Mouse (Mus musculus): Measurements from ENCODE around the gene Gm8068. TPM values are rescaled to one million over a fixed set of nuclear protein-coding genes. Genes with fewer than 3 reads are reported as not detected.

Gm8068 gene
- total and polyA plus RNA-seq, 3 experiments = not detected

Other genes starting within 250 kb of the Gm8068 start
- not detected in 2 replicates for gene Gm7954, start 248.4 kb downstream of the Gm8068 start, total RNA-seq (2012; rRNA removed)
- gene Gm7954, start 248.4 kb downstream of the Gm8068 start, total RNA-seq (2014; rRNA removed) = not detected in 2 replicates
- not detected in 2 replicates for gene Gm7954, start 248.4 kb downstream of the Gm8068 start, polyA plus RNA-seq (2012; ENCODE audit: insufficient read length, low read depth)
- not detected in 2 replicates for gene Gm3486, start 212.4 kb downstream of the Gm8068 start, total RNA-seq (2012; rRNA removed)
- gene Gm3486, start 212.4 kb downstream of the Gm8068 start, total RNA-seq (2014; rRNA removed) = not detected in 2 replicates
- gene Gm3486, start 212.4 kb downstream of the Gm8068 start, polyA plus RNA-seq (2012; ENCODE audit: insufficient read length, low read depth) = not detected in 2 replicates
- not detected in 2 replicates for gene Gm7970, start 146.3 kb downstream of the Gm8068 start, total RNA-seq (2012; rRNA removed)
- not detected in 2 replicates for gene Gm7970, start 146.3 kb downstream of the Gm8068 start, total RNA-seq (2014; rRNA removed)
- gene Gm7970, start 146.3 kb downstream of the Gm8068 start, polyA plus RNA-seq (2012; ENCODE audit: insufficient read length, low read depth) = not detected in 2 replicates
- not detected in 2 replicates for gene 1700049E17Rik2, start 128.7 kb downstream of the Gm8068 start, total RNA-seq (2012; rRNA removed)
- gene 1700049E17Rik2, start 128.7 kb downstream of the Gm8068 start, total RNA-seq (2014; rRNA removed) = not detected in 2 replicates
- not detected in 2 replicates for gene 1700049E17Rik2, start 128.7 kb downstream of the Gm8068 start, polyA plus RNA-seq (2012; ENCODE audit: insufficient read length, low read depth)
- gene Gm3072, start 77.3 kb downstream of the Gm8068 start, total RNA-seq (2012; rRNA removed) = not detected in 2 replicates
- gene Gm3072, start 77.3 kb downstream of the Gm8068 start, total RNA-seq (2014; rRNA removed) = not detected in 2 replicates
- not detected in 2 replicates for gene Gm3072, start 77.3 kb downstream of the Gm8068 start, polyA plus RNA-seq (2012; ENCODE audit: insufficient read length, low read depth)
- gene Gm3676, start 55.4 kb downstream of the Gm8068 start, total RNA-seq (2012; rRNA removed) = not detected in 2 replicates
- not detected in 2 replicates for gene Gm3676, start 55.4 kb downstream of the Gm8068 start, total RNA-seq (2014; rRNA removed)
- not detected in 2 replicates for gene Gm3676, start 55.4 kb downstream of the Gm8068 start, polyA plus RNA-seq (2012; ENCODE audit: insufficient read length, low read depth)
- not detected in 2 replicates for gene Gm7929, start 48.7 kb upstream of the Gm8068 start, total RNA-seq (2012; rRNA removed)
- gene Gm7929, start 48.7 kb upstream of the Gm8068 start, total RNA-seq (2014; rRNA removed) = not detected in 2 replicates
- not detected in 2 replicates for gene Gm7929, start 48.7 kb upstream of the Gm8068 start, polyA plus RNA-seq (2012; ENCODE audit: insufficient read length, low read depth)
- not detected in 2 replicates for gene Gm47189, start 70.6 kb upstream of the Gm8068 start, total RNA-seq (2012; rRNA removed)
- gene Gm47189, start 70.6 kb upstream of the Gm8068 start, total RNA-seq (2014; rRNA removed) = not detected in 2 replicates
- gene Gm47189, start 70.6 kb upstream of the Gm8068 start, polyA plus RNA-seq (2012; ENCODE audit: insufficient read length, low read depth) = not detected in 2 replicates
- not detected in 2 replicates for gene Gm7980, start 205.4 kb upstream of the Gm8068 start, total RNA-seq (2012; rRNA removed)
- not detected in 2 replicates for gene Gm7980, start 205.4 kb upstream of the Gm8068 start, total RNA-seq (2014; rRNA removed)
- not detected in 2 replicates for gene Gm7980, start 205.4 kb upstream of the Gm8068 start, polyA plus RNA-seq (2012; ENCODE audit: insufficient read length, low read depth)
- gene 1700049E17Rik1, start 223.1 kb upstream of the Gm8068 start, total RNA-seq (2012; rRNA removed) = not detected in 2 replicates
- not detected in 2 replicates for gene 1700049E17Rik1, start 223.1 kb upstream of the Gm8068 start, total RNA-seq (2014; rRNA removed)
- not detected in 2 replicates for gene 1700049E17Rik1, start 223.1 kb upstream of the Gm8068 start, polyA plus RNA-seq (2012; ENCODE audit: insufficient read length, low read depth)
- gene 1700024B05Rik, start 242.1 kb upstream of the Gm8068 start, total RNA-seq (2012; rRNA removed) = not detected in 2 replicates
- gene 1700024B05Rik, start 242.1 kb upstream of the Gm8068 start, total RNA-seq (2014; rRNA removed) = not detected in 2 replicates
- 0.16 TPM in 1 of 2 replicates, not detected in the other for gene 1700024B05Rik, start 242.1 kb upstream of the Gm8068 start, polyA plus RNA-seq (2012; ENCODE audit: insufficient read length, low read depth)

Measured in CH12.LX (cell line).